Mouse (Mus musculus): ENCODE results near the gene Wbp4. TPM values are rescaled to one million over a fixed set of nuclear protein-coding genes. Genes with fewer than 3 reads are reported as not detected.

Gene Wbp4
- total RNA-seq, 2 experiments from 2014 or later, result 42.6 to 44.1 TPM

Other genes starting within 250 kb of the Wbp4 start
- not detected for gene Zfp957, start 234.2 kb downstream of the Wbp4 start, total RNA-seq (2021)
- gene Rgcc, start 179.9 kb downstream of the Wbp4 start, total RNA-seq (2021), result 10 to 100 TPM; 36.9 to 37.9 TPM
- gene Naa16, start 90.7 kb downstream of the Wbp4 start, total RNA-seq (2021), result 10 to 100 TPM; 10.7 to 11.2 TPM
- 1 to 10 TPM; 5.0 to 6.1 TPM for gene Mtrf1, start 83.7 kb downstream of the Wbp4 start, total RNA-seq (2021)
- gene Kbtbd7, start 55.0 kb downstream of the Wbp4 start, total RNA-seq (2021), result 10 to 100 TPM; 39.9 to 40.5 TPM
- gene Kbtbd6, start 29.7 kb downstream of the Wbp4 start, total RNA-seq (2021), result 1 to 10 TPM; 1.5 to 1.7 TPM
- 1 to 10 TPM; 4.8 to 5.0 TPM for gene Elf1, start 326 bp downstream of the Wbp4 start, total RNA-seq (2021)
- 10 to 100 TPM; 77.9 to 92.8 TPM for gene Sugt1, start 106.2 kb upstream of the Wbp4 start, total RNA-seq (2021)
- under 1 TPM; 0.75 to 0.77 TPM for gene Cnmd, start 180.7 kb upstream of the Wbp4 start, total RNA-seq (2021)